Mouse (Mus musculus) myocyte (in vitro differentiated cells): ENCODE results near the gene Ugt1a9.

Experiments used
- E2F4 ChIP-seq: IDR thresholded peaks from one replicate; pipeline ENCODE4 v1.6.1; 2011; ENCODE audit warnings: mild to moderate bottlenecking, control low read depth, moderate library complexity; ENCODE audit not compliant: insufficient read depth
- MAX ChIP-seq: IDR thresholded peaks from one replicate; pipeline ENCODE4 v1.6.1; 2011; ENCODE audit warnings: low read depth, mild to moderate bottlenecking, control low read depth
- MYOG ChIP-seq, 3 experiments: IDR thresholded peaks; one replicate each; pipeline ENCODE4 v1.6.1; 2011; ENCODE audit warnings: control low read depth in 2 of 3, low read depth in 2 of 3, mild to moderate bottlenecking in 2 of 3; ENCODE audit not compliant: insufficient read length in 2 of 3, control insufficient read depth in 1 of 3, insufficient read depth in 1 of 3
- POLR2A ChIP-seq: IDR thresholded peaks from one replicate; pipeline ENCODE4 v1.6.1; 2011; ENCODE audit warnings: low read depth, mild to moderate bottlenecking, control low read depth, moderate library complexity; ENCODE audit not compliant: insufficient read length
- POLR2AphosphoS2 ChIP-seq: IDR thresholded peaks from one replicate; pipeline ENCODE4 v1.6.1; 2011; ENCODE audit warnings: low read depth, control low read depth; ENCODE audit not compliant: insufficient read length
- REST ChIP-seq: IDR thresholded peaks from one replicate; pipeline ENCODE4 v1.6.1; 2011; ENCODE audit warnings: mild to moderate bottlenecking, control low read depth, moderate library complexity; ENCODE audit not compliant: insufficient read depth, insufficient read length
- TCF12 ChIP-seq: IDR thresholded peaks from one replicate; pipeline ENCODE4 v1.6.1; 2011; ENCODE audit warnings: mild to moderate bottlenecking, control low read depth; ENCODE audit not compliant: poor library complexity, insufficient read depth, severe bottlenecking
- TCF3 ChIP-seq: IDR thresholded peaks from one replicate; pipeline ENCODE4 v1.6.1; 2011; ENCODE audit warnings: low read depth, control low read depth; ENCODE audit not compliant: insufficient read length
- USF1 ChIP-seq: IDR thresholded peaks from one replicate; pipeline ENCODE4 v1.6.1; 2011; ENCODE audit warnings: low read depth, mild to moderate bottlenecking, control low read depth, moderate library complexity

- TF ChIP-seq USF1 (no peak), POLR2A (no peak), TCF3 (no peak), POLR2AphosphoS2 (no peak), E2F4 (no peak), MAX (no peak), MYOG (IDR thresholded peaks at IDR 0.05; ENCODE audit: control insufficient read depth in 1 of 3, insufficient read depth in 1 of 3, insufficient read length in 2 of 3, low read depth in 2 of 3) (no peak), REST (no peak), TCF12 (no peak)
Observed at GRCm38 (mm10) chr1:88192136-88192535, 121.5 kb downstream of the Ugt1a9 start.
